Mouse (Mus musculus): ENCODE measurements around the gene Rcor2. TPM values are rescaled to one million over a fixed set of nuclear protein-coding genes. Genes with fewer than 3 reads are reported as not detected.

The Rcor2 gene
- polyA plus RNA-seq, 1 experiment from 2014 or later = 34.9 TPM

GRCm38 (mm10) chr19:7267781-7268721 lies 926 bp downstream of the Rcor2 start:
- H3K9me3 ChIP-seq (ENCODE audit: control insufficient read depth, low read length) = no peaks in the 10 kb centered on the region
- under 1% methylated on average over 84 of the region's 97 CpGs for WGBS
- H3K9ac ChIP-seq (ENCODE audit: low read length) = peak overlapping the region; percentile 98
- peak; percentile 93 for DNase-seq (ENCODE audit: low spot score)
- peak overlapping the region; percentile 92 for H3K4me2 ChIP-seq (ENCODE audit: low read depth)
- H3K4me1 ChIP-seq (ENCODE audit: control insufficient read depth, insufficient read depth, low read length) = peaks cover 43% of the 10 kb centered on the region
- peaks cover 23% of the 10 kb centered on the region for H3K36me3 ChIP-seq (ENCODE audit: control insufficient read depth, insufficient read depth, low read length)
- H3K27me3 ChIP-seq (ENCODE audit: control insufficient read depth, insufficient read depth, low read length) = no peaks in the 10 kb centered on the region
- ATAC-seq (ENCODE audit: insufficient read depth, low FRiP score, low TSS enrichment) = peak; percentile 35
- peak overlapping the region; percentile 94 for H3K4me3 ChIP-seq (ENCODE audit: low read depth, low read length)
- H3K27ac ChIP-seq (ENCODE audit: low read depth, low read length) = peak overlapping the region; percentile 100

- Histone ChIP-seq H3K4me1 (ENCODE audit: control insufficient read depth, insufficient read depth, low read length) (peaks cover 43% of the 10 kb centered on the region), H3K4me3 (ENCODE audit: low read depth, low read length) (peak overlapping the region; percentile 94), H3K9me3 (ENCODE audit: control insufficient read depth, low read length) (no peaks in the 10 kb centered on the region), H3K36me3 (ENCODE audit: control insufficient read depth, insufficient read depth, low read length) (peaks cover 28% of the 10 kb centered on the region), H3K27me3 (ENCODE audit: control insufficient read depth, insufficient read depth, low read length) (no peaks in the 10 kb centered on the region), H3K9ac (ENCODE audit: low read length) (peak overlapping the region; percentile 98), H3K4me2 (ENCODE audit: low read depth) (peak overlapping the region; percentile 92), H3K27ac (ENCODE audit: low read depth, low read length) (peak overlapping the region; percentile 100)
- WGBS = under 1% methylated on average over 30 of the region's 30 CpGs
- ATAC-seq (ENCODE audit: insufficient read depth, low FRiP score, low TSS enrichment) (peak; percentile 17; the same call in 1 of the 2 replicates), DNase-seq (ENCODE audit: low spot score) (peak; percentile 91)
Observed at GRCm38 (mm10) chr19:7268722-7269090, 1.6 kb downstream of the Rcor2 start.

GRCm38 (mm10) chr19:7269290-7270044 lies 2.3 kb downstream of the Rcor2 start:
- Histone ChIP-seq H3K27me3 (ENCODE audit: control insufficient read depth, insufficient read depth, low read length) (no peaks in the 10 kb centered on the region), H3K27ac (ENCODE audit: low read depth, low read length) (peak overlapping the region; percentile 100), H3K9ac (ENCODE audit: low read length) (peak overlapping the region; percentile 98), H3K36me3 (ENCODE audit: control insufficient read depth, insufficient read depth, low read length) (peaks cover 34% of the 10 kb centered on the region), H3K9me3 (ENCODE audit: control insufficient read depth, low read length) (no peaks in the 10 kb centered on the region), H3K4me3 (ENCODE audit: low read depth, low read length) (peak overlapping the region; percentile 94), H3K4me1 (ENCODE audit: control insufficient read depth, insufficient read depth, low read length) (peaks cover 42% of the 10 kb centered on the region), H3K4me2 (ENCODE audit: low read depth) (peak overlapping the region; percentile 92)
- ATAC-seq (ENCODE audit: insufficient read depth, low FRiP score, low TSS enrichment) (no peak), DNase-seq (ENCODE audit: low spot score) (no peak)
- 4% methylated on average over 10 of the region's 11 CpGs for WGBS

- no peaks in the 10 kb centered on the region for H3K9me3 ChIP-seq (ENCODE audit: control insufficient read depth, low read length)
- no peaks in the 10 kb centered on the region for H3K27me3 ChIP-seq (ENCODE audit: control insufficient read depth, insufficient read depth, low read length)
- no peak overlapping the region for H3K27ac ChIP-seq (ENCODE audit: low read depth, low read length)
- H3K9ac ChIP-seq (ENCODE audit: low read length) = no peak overlapping the region
- peaks cover 22% of the 10 kb centered on the region for H3K4me1 ChIP-seq (ENCODE audit: control insufficient read depth, insufficient read depth, low read length)
- DNase-seq (ENCODE audit: low spot score) (no peak), ATAC-seq (ENCODE audit: insufficient read depth, low FRiP score, low TSS enrichment) (no peak)
- no peak overlapping the region for H3K4me2 ChIP-seq (ENCODE audit: low read depth)
- peaks cover 42% of the 10 kb centered on the region for H3K36me3 ChIP-seq (ENCODE audit: control insufficient read depth, insufficient read depth, low read length)
- no peak overlapping the region for H3K4me3 ChIP-seq (ENCODE audit: low read depth, low read length)
- 89% methylated on average over 4 of the region's 4 CpGs for WGBS
Observed at GRCm38 (mm10) chr19:7273486-7273885, 6.4 kb downstream of the Rcor2 start.

- Histone ChIP-seq H3K36me3 (ENCODE audit: control insufficient read depth, insufficient read depth, low read length) (peaks cover 44% of the 10 kb centered on the region), H3K27ac (ENCODE audit: low read depth, low read length) (peak overlapping the region; percentile 45; the same call in 1 of the 2 replicates)
- 72% methylated on average over 13 of the region's 13 CpGs for WGBS
Observed at GRCm38 (mm10) chr19:7274326-7274990, 7.3 kb downstream of the Rcor2 start.

GRCm38 (mm10) chr19:7275131-7275789 lies 8.1 kb downstream of the Rcor2 start:
- H3K9ac ChIP-seq (ENCODE audit: low read length) = no peak overlapping the region

More at GRCm38 (mm10) chr19:7274326-7274990, 7.3 kb downstream of the Rcor2 start:
- 0 out of 2 replicates have a peak overlapping the region, but pooled peaks have one; percentile 11 for H3K9ac ChIP-seq (ENCODE audit: low read length)
- no peak overlapping the region for H3K4me3 ChIP-seq (ENCODE audit: low read depth, low read length)
- H3K4me1 ChIP-seq (ENCODE audit: control insufficient read depth, insufficient read depth, low read length) = peaks cover 22% of the 10 kb centered on the region
- H3K9me3 ChIP-seq (ENCODE audit: control insufficient read depth, low read length) = no peaks in the 10 kb centered on the region
- H3K4me2 ChIP-seq (ENCODE audit: low read depth) = 0 out of 2 replicates have a peak overlapping the region, but pooled peaks have one; percentile 10
- no peak for ATAC-seq (ENCODE audit: insufficient read depth, low FRiP score, low TSS enrichment)
- DNase-seq (ENCODE audit: low spot score) = no peak
- H3K27me3 ChIP-seq (ENCODE audit: control insufficient read depth, insufficient read depth, low read length) = no peaks in the 10 kb centered on the region

GRCm38 (mm10) chr19:7276053-7276659 lies 9.0 kb downstream of the Rcor2 start:
- Histone ChIP-seq H3K27me3 (ENCODE audit: control insufficient read depth, insufficient read depth, low read length) (no peaks in the 10 kb centered on the region), H3K4me1 (ENCODE audit: control insufficient read depth, insufficient read depth, low read length) (peaks cover 15% of the 10 kb centered on the region), H3K9ac (ENCODE audit: low read length) (peak overlapping the region; percentile 33; the same call in 1 of the 2 replicates), H3K27ac (ENCODE audit: low read depth, low read length) (peak overlapping the region; percentile 78), H3K4me2 (ENCODE audit: low read depth) (no peak overlapping the region; the same call in 1 of the 2 replicates), H3K4me3 (ENCODE audit: low read depth, low read length) (no peak overlapping the region), H3K36me3 (ENCODE audit: control insufficient read depth, insufficient read depth, low read length) (peaks cover 41% of the 10 kb centered on the region), H3K9me3 (ENCODE audit: control insufficient read depth, low read length) (no peaks in the 10 kb centered on the region)
- ATAC-seq (ENCODE audit: insufficient read depth, low FRiP score, low TSS enrichment) = peak; percentile 22; the same call in 1 of the 2 replicates
- whole genome bisulfite sequencing = 49% methylated on average over 7 of the region's 7 CpGs
- peak; percentile 53 for DNase-seq (ENCODE audit: low spot score)

More at GRCm38 (mm10) chr19:7275131-7275789, 8.1 kb downstream of the Rcor2 start:
- H3K36me3 ChIP-seq (ENCODE audit: control insufficient read depth, insufficient read depth, low read length) = peaks cover 44% of the 10 kb centered on the region
- H3K4me1 ChIP-seq (ENCODE audit: control insufficient read depth, insufficient read depth, low read length) = peaks cover 21% of the 10 kb centered on the region
- no peak overlapping the region for H3K4me2 ChIP-seq (ENCODE audit: low read depth)
- WGBS = 58% methylated on average over 7 of the region's 7 CpGs
- no peaks in the 10 kb centered on the region for H3K27me3 ChIP-seq (ENCODE audit: control insufficient read depth, insufficient read depth, low read length)
- DNase-seq (ENCODE audit: low spot score) (no peak), ATAC-seq (ENCODE audit: insufficient read depth, low FRiP score, low TSS enrichment) (no peak)
- H3K4me3 ChIP-seq (ENCODE audit: low read depth, low read length) = no peak overlapping the region
- H3K27ac ChIP-seq (ENCODE audit: low read depth, low read length) = no peak overlapping the region
- H3K9me3 ChIP-seq (ENCODE audit: control insufficient read depth, low read length) = no peaks in the 10 kb centered on the region

Measured in neural tube, embryonic 11.5 days (tissue).